Mouse (Mus musculus) liver, adult 2 months (tissue): ENCODE measurements around the gene Thada. TPM values are rescaled to one million over a fixed set of nuclear protein-coding genes. Genes with fewer than 3 reads are reported as not detected.

Experiments
- DNase-seq: peaks from one replicate; pipeline ENCODE4 v3.0.0-alpha.2; 2011; ENCODE audit warnings: low read depth, low spot score; ENCODE audit errors: extremely low read depth
- H3K27ac ChIP-seq: fragments of 200-500 bp; replicated peaks from 2 replicates; pipeline ENCODE4 v1.5.1; 2012; ENCODE audit warnings: low read depth, mild to moderate bottlenecking, control low read depth, inconsistent platforms, low read length; ENCODE audit not compliant: insufficient read depth
- H3K27me3 ChIP-seq: fragments of 200-500 bp; 2 replicates; pipeline ENCODE4 v1.6.1; 2012; ENCODE audit warnings: mild to moderate bottlenecking, moderate library complexity, low read length, inconsistent platforms; ENCODE audit not compliant: control insufficient read depth, insufficient read depth
- H3K36me3 ChIP-seq: fragments of 200-500 bp; 2 replicates; pipeline ENCODE4 v1.6.1; 2012; ENCODE audit warnings: low read length, inconsistent platforms; ENCODE audit not compliant: control insufficient read depth, insufficient read depth
- H3K4me1 ChIP-seq: fragments of 200-500 bp; 2 replicates; pipeline ENCODE4 v1.6.1; 2011; ENCODE audit warnings: low read length; ENCODE audit not compliant: control insufficient read depth, insufficient read depth
- H3K4me3 ChIP-seq: fragments of 200-500 bp; 2 replicates; pipeline ENCODE4 v1.5.1; 2011; ENCODE audit warnings: low read depth, mild to moderate bottlenecking, control low read depth, low read length, moderate library complexity; ENCODE audit not compliant: insufficient read depth
- H3K79me2 ChIP-seq: fragments of 200-500 bp; 2 replicates; pipeline ENCODE4 v1.6.1; 2012; ENCODE audit warnings: inconsistent platforms, mild to moderate bottlenecking, low read length, moderate library complexity; ENCODE audit not compliant: control insufficient read depth, insufficient read depth
- H3K9ac ChIP-seq: fragments of 200-500 bp; 2 replicates; pipeline ENCODE4 v1.6.1; 2012; ENCODE audit warnings: low read depth, mild to moderate bottlenecking, control low read depth, inconsistent platforms, low read length
- CTCF ChIP-seq: fragments of 200-500 bp; IDR thresholded peaks from 2 replicates; pipeline ENCODE4 v1.5.1; 2011; ENCODE audit warnings: low read depth, low read length, control low read depth
- POLR2A ChIP-seq: fragments of 200-500 bp; IDR thresholded peaks from 2 replicates; pipeline ENCODE4 v1.6.1; 2011; ENCODE audit warnings: low read length, control low read depth; ENCODE audit not compliant: insufficient read depth; ENCODE audit errors: extremely low read depth
- WGBS: fragments of 180-500 bp; shearing (Covaris S2); methylation state at CpG from one replicate; pipeline ENCODE4 v1.1.7; 2018; 5-methylcytosine and 5-hydroxymethylcytosine counted together
- polyA plus RNA-seq: library from polyadenylated mRNA; depleted of rRNA; stranded (reverse); fragments of >200 nt; gene quantifications from 2 replicates; pipeline ENCODE4 v1.2.3, GENCODE M21; 2012
- total RNA-seq: library from RNA; depleted of rRNA; stranded (reverse); fragments of >200 nt; gene quantifications from 2 replicates; pipeline ENCODE4 v1.2.3, GENCODE M21; 2014

Thada gene
- total and polyA plus RNA-seq, 2 experiments, result 2.8 to 6.1 TPM

GRCm38 (mm10) chr17:84509176-84509575 is 43.2 kb upstream of the Thada start:
- DNase-seq, result no peak
- H3K27ac ChIP-seq, result no peak overlapping the region
- no peaks in the 10 kb centered on the region for H3K4me1 ChIP-seq
- H3K9ac ChIP-seq, result no peak overlapping the region
- no peak for TF ChIP-seq POLR2A
- TF ChIP-seq CTCF, result no peak
- WGBS, result 67% methylated on average over 4 of the region's 4 CpGs
- no peak overlapping the region for H3K4me3 ChIP-seq
- H3K79me2 ChIP-seq, result no peaks in the 10 kb centered on the region
- peaks cover 10% of the 10 kb centered on the region for H3K27me3 ChIP-seq
- no peaks in the 10 kb centered on the region for H3K36me3 ChIP-seq

GRCm38 (mm10) chr17:84508736-84509135 is 42.7 kb upstream of the Thada start:
- Histone ChIP-seq H3K9ac (no peak overlapping the region), H3K36me3 (no peaks in the 10 kb centered on the region), H3K27me3 (peaks cover 10% of the 10 kb centered on the region), H3K4me1 (no peaks in the 10 kb centered on the region), H3K79me2 (no peaks in the 10 kb centered on the region), H3K4me3 (no peak overlapping the region), H3K27ac (no peak overlapping the region)
- TF ChIP-seq CTCF (no peak), POLR2A (no peak)
- WGBS, result 80% methylated on average over 3 of the region's 3 CpGs
- no peak for DNase-seq

GRCm38 (mm10) chr17:84505922-84506321 is 39.9 kb upstream of the Thada start:
- no peak overlapping the region for H3K4me3 ChIP-seq
- TF ChIP-seq CTCF, result no peak
- TF ChIP-seq POLR2A, result no peak
- no peak for DNase-seq
- no peak overlapping the region for H3K27ac ChIP-seq
- no peaks in the 10 kb centered on the region for H3K4me1 ChIP-seq
- WGBS, result 60% methylated on average over 2 of the region's 2 CpGs
- no peaks in the 10 kb centered on the region for H3K36me3 ChIP-seq
- no peaks in the 10 kb centered on the region for H3K27me3 ChIP-seq
- H3K79me2 ChIP-seq, result no peaks in the 10 kb centered on the region
- no peak overlapping the region for H3K9ac ChIP-seq

GRCm38 (mm10) chr17:84502341-84502740 is 36.3 kb upstream of the Thada start:
- Histone ChIP-seq H3K27me3 (no peaks in the 10 kb centered on the region), H3K79me2 (no peaks in the 10 kb centered on the region), H3K4me1 (no peaks in the 10 kb centered on the region), H3K27ac (no peak overlapping the region), H3K36me3 (no peaks in the 10 kb centered on the region), H3K9ac (no peak overlapping the region), H3K4me3 (no peak overlapping the region)
- TF ChIP-seq POLR2A (no peak), CTCF (no peak)
- DNase-seq, result no peak
- WGBS, result 73% methylated on average over 3 of the region's 3 CpGs

GRCm38 (mm10) chr17:84498639-84499038 is 32.6 kb upstream of the Thada start:
- Histone ChIP-seq H3K27me3 (no peaks in the 10 kb centered on the region), H3K27ac (no peak overlapping the region), H3K36me3 (no peaks in the 10 kb centered on the region), H3K4me1 (no peaks in the 10 kb centered on the region), H3K9ac (no peak overlapping the region), H3K79me2 (no peaks in the 10 kb centered on the region), H3K4me3 (no peak overlapping the region)
- 67% methylated on average over 5 of the region's 5 CpGs for WGBS
- no peak for DNase-seq
- no peak for TF ChIP-seq CTCF
- no peak for TF ChIP-seq POLR2A

- no peak for DNase-seq
- Histone ChIP-seq H3K79me2 (no peaks in the 10 kb centered on the region), H3K4me1 (no peaks in the 10 kb centered on the region), H3K9ac (no peak overlapping the region), H3K4me3 (no peak overlapping the region), H3K27ac (no peak overlapping the region), H3K27me3 (no peaks in the 10 kb centered on the region), H3K36me3 (no peaks in the 10 kb centered on the region)
- 71% methylated on average over 3 of the region's 3 CpGs for WGBS
- no peak for TF ChIP-seq CTCF
- no peak for TF ChIP-seq POLR2A
Observed at GRCm38 (mm10) chr17:84497972-84498604, 32.1 kb upstream of the Thada start.
